Mouse (Mus musculus): ENCODE results near the gene Garem2.

DNA sequence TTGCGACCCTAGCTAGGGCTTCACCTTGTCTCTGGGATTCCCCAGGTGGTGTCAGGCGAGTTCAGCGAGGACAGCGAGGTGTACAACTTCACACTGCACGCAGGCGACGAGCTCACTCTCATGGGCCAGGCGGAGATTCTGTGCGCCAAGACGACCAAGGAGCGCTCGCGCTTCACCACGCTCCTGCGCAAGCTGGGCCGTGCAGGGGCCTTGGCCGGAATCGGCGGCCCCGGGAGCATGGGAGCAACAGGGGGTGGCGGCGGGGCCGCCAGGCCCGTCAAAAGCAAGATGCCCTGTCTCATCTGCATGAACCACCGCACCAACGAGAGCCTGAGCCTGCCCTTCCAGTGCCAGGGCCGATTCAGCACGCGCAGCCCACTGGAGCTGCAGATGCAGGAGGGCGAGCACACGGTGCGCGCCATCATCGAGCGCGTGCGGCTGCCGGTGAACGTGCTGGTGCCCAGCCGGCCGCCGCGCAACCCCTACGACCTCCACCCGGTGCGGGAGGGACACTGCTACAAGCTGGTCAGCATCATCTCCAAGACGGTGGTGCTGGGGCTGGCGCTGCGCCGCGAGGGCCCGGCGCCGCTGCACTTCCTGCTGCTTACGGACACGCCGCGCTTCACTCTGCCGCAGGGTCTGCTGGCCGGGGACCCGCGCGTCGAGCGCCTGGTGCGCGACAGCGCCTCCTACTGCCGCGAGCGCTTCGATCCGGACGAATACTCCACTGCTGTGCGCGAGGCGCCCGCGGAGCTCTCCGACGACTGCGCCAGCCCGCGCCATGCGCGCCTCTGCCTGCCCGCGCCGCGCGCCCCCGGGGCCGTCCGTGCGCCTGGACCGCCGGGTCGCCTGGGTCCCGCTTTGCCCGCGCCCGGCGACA, 9.2 kb downstream of the Garem2 start:
- TF ChIP-seq TAL1 (IDR thresholded peaks at IDR 0.05; ENCODE audit: low read length) (no peak), GATA1 (IDR thresholded peaks at IDR 0.05; ENCODE audit: low read length) (no peak)
